Mouse (Mus musculus) olfactory bulb, adult 2 months (tissue): ENCODE measurements around the gene Tdgf1.

Source experiments
- CTCF ChIP-seq: fragments of 200-500 bp; IDR thresholded peaks from 2 replicates; pipeline ENCODE4 v1.5.1; 2012; ENCODE audit warnings: low read depth, mild to moderate bottlenecking, low read length, moderate library complexity; ENCODE audit not compliant: insufficient read depth
- POLR2A ChIP-seq: fragments of 200-500 bp; IDR thresholded peaks from 2 replicates; pipeline ENCODE4 v1.6.1; 2012; ENCODE audit warnings: mild to moderate bottlenecking, low read depth, low read length, moderate library complexity; ENCODE audit not compliant: insufficient read depth

GRCm38 (mm10) chr9:110907201-110907837 lies 38.6 kb downstream of the Tdgf1 start:
- TF ChIP-seq CTCF (no peak), POLR2A (no peak)
